Mouse (Mus musculus): ENCODE data around the gene Hypk. TPM values are rescaled to one million over a fixed set of nuclear protein-coding genes. Genes with fewer than 3 reads are reported as not detected.
"Not testable (repeated sequence)": the region's sequence is repeated elsewhere in the genome, so short reads cannot be mapped to it uniquely, and the experiment has no call there.

Gene Hypk
- polyA plus RNA-seq, 1 experiment = 128 TPM

GRCm38 (mm10) chr2:121483576-121483975, 30.5 kb downstream of the Hypk start:
- H3K4me1 ChIP-seq = no peaks in the 10 kb centered on the region
- no peak overlapping the region for H3K4me3 ChIP-seq (replicated peaks)
- TF ChIP-seq GATA1 (IDR thresholded peaks at IDR 0.05; ENCODE audit: borderline replicate concordance, low read length) (no peak), FLI1 (IDR thresholded peaks at IDR 0.05; ENCODE audit: low read length) (no peak)
- H3K36me3 ChIP-seq (replicated peaks; ENCODE audit: low read length) = no peaks in the 10 kb centered on the region
- no peaks in the 10 kb centered on the region; the same call in 1 of the 2 replicates for H3K9me3 ChIP-seq
- H3K27me3 ChIP-seq (replicated peaks) = no peaks in the 10 kb centered on the region

- not testable (repeated sequence) for H3K4me3 ChIP-seq (replicated peaks); H3K36me3 ChIP-seq (replicated peaks; ENCODE audit: low read length); H3K4me1 ChIP-seq; H3K9me3 ChIP-seq; H3K27me3 ChIP-seq (replicated peaks)
Measured at GRCm38 (mm10) chr2:121484403-121484802, 31.3 kb downstream of the Hypk start.

- not testable (repeated sequence) for H3K4me3 ChIP-seq (replicated peaks); H3K9me3 ChIP-seq; H3K27me3 ChIP-seq (replicated peaks); H3K36me3 ChIP-seq (replicated peaks; ENCODE audit: low read length); H3K4me1 ChIP-seq
Measured at GRCm38 (mm10) chr2:121501550-121501949, 48.5 kb downstream of the Hypk start.

- not testable (repeated sequence) for H3K27me3 ChIP-seq (replicated peaks); H3K9me3 ChIP-seq
- TF ChIP-seq FLI1 (IDR thresholded peaks at IDR 0.05; ENCODE audit: low read length) = peak; percentile 72; the same call in 1 of the 2 replicates
- H3K4me1 ChIP-seq = peaks cover 23% of the 10 kb centered on the region
- peak within 1 kb of the TSS; percentile 93 for H3K4me3 ChIP-seq (replicated peaks)
- H3K36me3 ChIP-seq (replicated peaks; ENCODE audit: low read length) = peaks cover 19% of the 10 kb centered on the region
Measured at GRCm38 (mm10) chr2:121505942-121506882, 53.1 kb downstream of the Hypk start, which contains the start of the genes Mfap1a and Wdr76. Gene Mfap1a (minus strand): TSS chr2:121506665. Gene Wdr76 (plus strand): TSS chr2:121506723.

- Histone ChIP-seq H3K4me3 (replicated peaks) (peak overlapping the region; percentile 93), H3K36me3 (replicated peaks; ENCODE audit: low read length) (peaks cover 22% of the 10 kb centered on the region), H3K4me1 (peaks cover 23% of the 10 kb centered on the region), H3K9me3 (no peaks in the 10 kb centered on the region), H3K27me3 (replicated peaks) (no peaks in the 10 kb centered on the region)
- TF ChIP-seq GATA1 (IDR thresholded peaks at IDR 0.05; ENCODE audit: borderline replicate concordance, low read length) (no peak), FLI1 (IDR thresholded peaks at IDR 0.05; ENCODE audit: low read length) (no peak)
Measured at GRCm38 (mm10) chr2:121507173-121507950, 54.3 kb downstream of the Hypk start.

GRCm38 (mm10) chr2:121507951-121508330, 54.9 kb downstream of the Hypk start:
- TF ChIP-seq GATA1 (IDR thresholded peaks at IDR 0.05; ENCODE audit: borderline replicate concordance, low read length) (no peak), FLI1 (IDR thresholded peaks at IDR 0.05; ENCODE audit: low read length) (no peak)
- Histone ChIP-seq H3K4me3 (replicated peaks) (peak overlapping the region; percentile 93), H3K36me3 (replicated peaks; ENCODE audit: low read length) (peaks cover 25% of the 10 kb centered on the region), H3K27me3 (replicated peaks) (no peaks in the 10 kb centered on the region), H3K9me3 (no peaks in the 10 kb centered on the region), H3K4me1 (peaks cover 24% of the 10 kb centered on the region)

Other genes starting within 250 kb of the Hypk start
- gene Trp53bp1, start 181.9 kb upstream of the Hypk start, polyA plus RNA-seq (2012; ENCODE audit: insufficient read depth, low replicate concordance) = 8.6 TPM in 1 of 2 replicates, not detected in the other
- 1.6 and 11.4 TPM in 2 replicates for gene Map1a, start 163.7 kb upstream of the Hypk start, polyA plus RNA-seq (2012; ENCODE audit: insufficient read depth, low replicate concordance)
- 1.9 TPM in 1 of 2 replicates, not detected in the other for gene Ppip5k1, start 97.9 kb upstream of the Hypk start, polyA plus RNA-seq (2012; ENCODE audit: insufficient read depth, low replicate concordance)
- not detected in 2 replicates for gene Ckmt1, start 95.6 kb upstream of the Hypk start, polyA plus RNA-seq (2012; ENCODE audit: insufficient read depth, low replicate concordance)
- gene Strc, start 66.1 kb upstream of the Hypk start, polyA plus RNA-seq (2012; ENCODE audit: insufficient read depth, low replicate concordance) = not detected in 2 replicates
- gene Pdia3, start 39.5 kb upstream of the Hypk start, polyA plus RNA-seq (2012; ENCODE audit: insufficient read depth, low replicate concordance) = 332 and 1,563 TPM in 2 replicates
- 0.10 TPM in 1 of 2 replicates, not detected in the other for gene Catsper2, start 39.5 kb upstream of the Hypk start, polyA plus RNA-seq (2012; ENCODE audit: insufficient read depth, low replicate concordance)
- not detected in 2 replicates for gene Ell3, start 9.0 kb upstream of the Hypk start, polyA plus RNA-seq (2012; ENCODE audit: insufficient read depth, low replicate concordance)
- gene Serf2, start 4.1 kb upstream of the Hypk start, polyA plus RNA-seq (2012; ENCODE audit: insufficient read depth, low replicate concordance) = 78.6 and 558 TPM in 2 replicates
- 0.30 TPM in 1 of 2 replicates, not detected in the other for gene Serinc4, start 3.5 kb downstream of the Hypk start, polyA plus RNA-seq (2012; ENCODE audit: insufficient read depth, low replicate concordance)
- 2.3 TPM in 1 of 2 replicates, not detected in the other for gene Mfap1b, start 20.8 kb downstream of the Hypk start, polyA plus RNA-seq (2012; ENCODE audit: insufficient read depth, low replicate concordance)
- 0.52 and 2.2 TPM in 2 replicates for gene Mfap1a, start 53.4 kb downstream of the Hypk start, polyA plus RNA-seq (2012; ENCODE audit: insufficient read depth, low replicate concordance)
- gene Wdr76, start 53.4 kb downstream of the Hypk start, polyA plus RNA-seq (2012; ENCODE audit: insufficient read depth, low replicate concordance) = 0.20 TPM in 1 of 2 replicates, not detected in the other